Mouse (Mus musculus) layer of hippocampus, adult 9-11 months (tissue): Measurements from ENCODE around the gene Akap13.

Experiments
- DNase-seq: peaks from one replicate; pipeline ENCODE4 v3.0.0; 2022

The Akap13 gene

DNA sequence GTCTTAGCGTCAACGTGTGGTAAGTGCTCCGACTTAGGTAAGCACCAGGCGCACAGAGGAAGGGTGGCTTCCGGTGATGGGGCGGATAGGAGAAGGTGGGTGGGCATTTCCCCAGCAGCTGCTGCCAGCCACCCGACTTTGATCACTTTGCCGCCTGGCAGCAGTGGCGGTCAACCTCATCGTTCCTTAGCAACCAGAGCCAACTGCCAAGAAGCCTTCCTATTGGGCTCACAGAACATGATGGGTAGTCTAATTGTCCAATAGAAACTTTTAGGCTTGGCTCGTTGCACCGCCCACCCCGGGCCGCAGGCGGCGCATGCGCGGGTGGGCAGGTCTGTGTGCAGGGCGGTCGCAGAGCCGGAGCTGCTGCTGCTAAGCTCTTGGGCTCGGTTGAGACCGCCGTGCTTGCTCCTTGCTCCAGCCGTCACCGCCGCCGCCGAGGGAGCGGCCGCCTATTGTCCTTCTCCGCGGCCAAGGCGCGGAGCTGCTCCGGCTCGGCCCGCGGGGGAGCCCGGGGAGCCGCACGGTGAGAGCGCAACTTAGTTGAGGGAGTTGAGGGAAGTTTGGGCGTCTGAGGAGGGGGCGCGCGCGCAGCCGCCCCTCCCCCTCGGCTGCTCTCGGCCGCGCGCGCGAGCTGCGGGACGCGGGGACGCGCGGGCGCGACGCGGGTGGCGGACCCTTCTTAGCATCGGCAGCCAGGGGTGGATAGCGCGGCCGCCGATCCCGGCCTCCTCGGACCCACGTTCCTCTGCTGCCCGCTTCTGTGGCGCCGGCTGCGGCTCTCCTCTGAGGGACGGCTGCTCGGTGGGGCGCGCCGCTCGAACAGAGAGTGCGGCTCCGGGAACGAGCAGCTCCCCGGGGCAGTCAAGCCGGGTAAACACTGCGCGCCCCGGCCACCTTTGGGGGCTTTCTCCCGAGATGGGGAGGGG is at the start of gene Akap13:
Gene Akap13, plus strand, starts transcription at position 312 of the 929 bp plus-strand sequence.
- DNase-seq, result peak; percentile 98

GRCm38 (mm10) chr7:75410641-75411040 is 44.7 kb upstream of the Akap13 start:
- DNase-seq, result no peak

DNA sequence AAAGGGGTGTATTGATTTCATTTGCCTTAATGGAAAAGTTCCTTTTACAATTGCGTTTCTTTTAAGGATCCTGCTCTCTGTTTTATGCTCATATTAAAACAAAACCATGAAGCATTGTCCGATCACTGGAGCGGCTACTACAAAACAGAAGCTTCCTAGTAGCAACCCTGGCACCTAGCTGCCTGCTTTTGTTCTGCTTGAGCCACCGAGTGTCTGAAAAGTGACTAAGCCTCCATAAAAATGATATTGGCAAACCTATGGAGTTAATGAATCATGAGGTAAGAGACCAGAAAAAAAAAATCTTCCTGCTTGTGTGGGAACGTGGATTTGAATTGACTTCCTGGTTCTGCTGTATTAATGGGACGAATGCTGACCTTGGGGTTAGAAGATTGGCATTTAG is 44.1 kb upstream of the Akap13 start:
- DNase-seq, result no peak

DNA sequence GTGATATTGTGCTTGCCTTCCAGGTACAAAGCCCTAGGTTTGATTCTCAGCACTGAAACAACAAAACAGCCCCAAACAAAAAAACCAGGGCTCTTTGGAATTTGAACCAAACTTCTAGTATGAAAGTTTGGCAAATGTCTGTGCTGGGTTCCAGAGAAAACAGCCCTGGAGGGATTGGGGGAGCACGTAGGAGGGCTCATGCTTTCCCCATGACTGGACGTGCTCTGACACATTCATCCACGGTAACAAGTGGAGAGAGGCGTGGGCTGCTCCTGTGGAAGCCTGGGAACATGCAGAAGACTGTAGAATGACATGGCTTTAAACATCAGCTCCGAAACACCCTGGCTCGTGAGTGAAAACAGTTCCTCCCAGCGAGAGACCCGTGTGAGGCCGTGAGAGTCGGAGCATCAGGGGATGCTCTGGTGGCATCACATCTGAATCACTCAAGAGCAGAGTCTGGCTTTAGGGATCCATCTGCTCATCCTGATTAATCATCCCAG is 43.3 kb upstream of the Akap13 start:
- peak; percentile 18 for DNase-seq

GRCm38 (mm10) chr7:75412568-75412967 is 42.8 kb upstream of the Akap13 start:
- no peak for DNase-seq

DNA sequence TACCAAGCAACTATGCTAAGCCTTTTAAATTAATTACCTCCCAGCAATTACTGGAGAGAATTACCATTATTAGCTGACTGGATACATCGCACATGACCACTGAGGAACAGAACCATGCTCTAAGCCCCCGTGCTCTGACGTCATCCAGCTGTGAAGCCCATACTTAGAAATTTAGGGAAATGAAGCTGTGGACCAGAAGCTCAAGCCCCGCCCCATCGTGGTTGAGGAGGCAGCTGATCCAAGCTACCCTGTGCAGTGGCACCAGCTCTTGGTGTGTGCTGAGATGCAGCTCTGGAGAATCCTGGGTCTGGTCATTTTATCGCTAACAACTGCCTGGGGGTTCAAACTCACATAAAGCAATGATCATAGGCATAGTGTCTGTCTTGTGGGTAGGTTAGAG is 41.4 kb upstream of the Akap13 start:
- no peak for DNase-seq

- DNase-seq, result no peak
These were observed 41.0 kb upstream of the Akap13 start for GRCm38 (mm10) chr7:75414316-75414715.

DNA sequence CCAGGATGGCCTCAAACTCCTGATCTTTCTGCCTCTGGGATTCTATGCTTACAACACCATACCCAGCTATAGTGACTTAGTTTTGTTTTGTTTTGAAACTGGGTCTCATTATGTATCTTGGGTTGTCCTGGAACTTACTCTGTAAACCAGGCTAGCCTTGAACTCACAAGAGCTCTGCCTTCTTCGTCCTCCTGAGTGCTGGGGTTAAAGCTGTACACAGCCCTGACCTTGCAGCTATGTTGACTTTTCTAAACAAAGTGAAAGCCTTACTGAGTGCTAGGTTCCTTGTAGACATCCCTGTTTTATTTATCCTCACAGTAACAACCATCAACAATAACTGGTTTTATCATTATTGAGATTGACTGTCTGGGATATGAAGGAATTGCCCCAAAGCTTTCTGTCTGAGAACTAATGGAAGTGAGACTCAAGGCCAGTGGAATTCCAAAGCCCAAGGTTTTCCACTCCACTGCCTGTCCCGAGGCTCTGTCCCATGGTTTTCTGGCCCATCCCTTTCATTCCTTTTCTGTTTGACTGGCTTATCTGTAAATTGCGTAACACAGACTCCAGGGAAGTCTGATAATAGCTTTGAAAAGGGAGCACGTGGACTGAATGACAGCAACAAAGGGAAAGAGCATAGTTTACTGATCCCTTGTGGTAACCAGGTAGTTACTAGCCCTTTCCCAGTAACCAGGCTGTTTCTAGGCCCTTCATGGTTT is 40.0 kb upstream of the Akap13 start:
- no peak for DNase-seq

GRCm38 (mm10) chr7:75415882-75416585 is 39.3 kb upstream of the Akap13 start:
- no peak for DNase-seq

- DNase-seq, result no peak
These were observed 34.4 kb upstream of the Akap13 start for GRCm38 (mm10) chr7:75420927-75421326.

- no peak for DNase-seq
These were observed 31.2 kb upstream of the Akap13 start for GRCm38 (mm10) chr7:75424121-75424520.

DNA sequence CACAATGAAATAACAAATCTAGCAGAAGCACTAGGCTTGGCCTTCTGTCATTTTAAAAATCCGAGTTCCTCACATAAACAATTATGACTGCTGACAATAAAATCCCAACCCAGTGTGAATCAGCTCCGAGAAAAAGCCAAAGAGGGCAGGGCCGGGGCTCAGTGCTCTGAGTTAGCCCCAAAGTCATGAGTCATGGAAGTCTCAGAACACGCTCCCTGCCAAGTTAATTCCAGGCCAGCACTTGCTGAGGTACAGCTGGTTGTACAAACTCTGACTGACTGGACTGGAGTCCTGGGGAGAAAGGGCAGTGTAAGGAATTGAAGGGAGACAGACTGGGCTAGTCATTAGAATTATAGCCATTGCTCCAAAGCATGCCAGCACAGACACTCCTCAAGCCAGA is 28.0 kb upstream of the Akap13 start:
- DNase-seq, result no peak

GRCm38 (mm10) chr7:75428913-75429312 is 26.4 kb upstream of the Akap13 start:
- DNase-seq, result no peak

- no peak for DNase-seq
These were observed 24.8 kb upstream of the Akap13 start for GRCm38 (mm10) chr7:75430550-75430949.

DNA sequence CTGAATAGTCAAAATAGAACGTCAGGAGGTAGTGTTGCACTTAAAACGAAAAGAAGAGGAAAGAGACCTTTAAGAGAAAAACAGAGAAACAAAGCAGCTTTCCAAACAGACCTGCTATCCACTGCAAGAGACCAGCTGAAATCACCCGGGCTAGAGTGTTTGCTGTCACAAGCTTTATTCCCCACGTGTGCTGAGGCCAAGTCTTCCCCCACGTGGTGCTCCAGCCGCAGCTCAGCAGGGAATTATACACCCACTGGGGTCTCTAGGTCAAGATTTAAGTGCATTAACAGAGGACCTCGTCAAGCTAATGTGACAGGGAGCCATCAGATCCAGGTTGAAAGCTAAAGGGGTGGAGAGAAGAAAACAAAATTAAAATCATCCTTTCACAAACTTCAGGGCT is 24.3 kb upstream of the Akap13 start:
- no peak for DNase-seq

- no peak for DNase-seq
These were observed 23.3 kb upstream of the Akap13 start for GRCm38 (mm10) chr7:75432046-75432445.

GRCm38 (mm10) chr7:75436413-75437174 is 18.7 kb upstream of the Akap13 start:
- DNase-seq, result no peak

GRCm38 (mm10) chr7:75439570-75439969 is 15.8 kb upstream of the Akap13 start:
- DNase-seq, result no peak

GRCm38 (mm10) chr7:75440241-75440640 is 15.1 kb upstream of the Akap13 start:
- DNase-seq, result no peak

- no peak for DNase-seq
These were observed 13.4 kb upstream of the Akap13 start for GRCm38 (mm10) chr7:75441947-75442346.

DNA sequence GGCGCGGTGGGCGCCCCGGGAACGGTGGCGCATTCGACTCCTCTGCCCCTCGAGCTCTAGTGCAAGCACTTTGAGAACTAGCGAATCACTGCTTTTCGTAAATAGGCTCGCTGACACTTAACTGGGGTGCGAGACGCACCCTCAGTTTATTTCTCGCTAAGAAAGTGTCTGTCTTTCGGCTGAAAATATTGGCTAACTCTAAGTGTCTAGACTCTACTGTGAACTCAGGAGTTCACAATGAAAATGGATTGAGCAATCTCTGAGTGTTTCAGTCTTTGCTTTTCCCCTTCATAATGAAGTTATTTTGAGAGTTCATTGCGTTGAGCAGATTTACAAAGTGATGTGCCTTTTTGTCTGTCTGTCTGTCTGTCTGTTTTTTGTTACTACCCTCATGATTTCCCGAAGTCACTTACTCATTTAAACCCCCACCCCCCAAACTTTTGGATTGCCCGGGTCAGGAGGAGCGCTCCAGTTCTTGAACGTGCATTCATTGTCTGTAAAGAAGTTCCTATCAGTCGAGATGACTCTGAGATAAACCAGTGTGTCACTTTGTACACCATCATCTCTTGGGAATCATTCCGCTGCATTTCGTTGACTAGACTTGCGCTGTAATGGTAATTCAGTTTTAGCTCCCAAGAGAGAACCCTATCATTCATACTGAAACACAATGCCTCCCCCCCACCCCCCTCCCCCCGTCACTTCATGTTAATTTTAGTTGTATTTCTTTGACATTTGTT is 986 bp downstream of the Akap13 start:
- no peak for DNase-seq

DNA sequence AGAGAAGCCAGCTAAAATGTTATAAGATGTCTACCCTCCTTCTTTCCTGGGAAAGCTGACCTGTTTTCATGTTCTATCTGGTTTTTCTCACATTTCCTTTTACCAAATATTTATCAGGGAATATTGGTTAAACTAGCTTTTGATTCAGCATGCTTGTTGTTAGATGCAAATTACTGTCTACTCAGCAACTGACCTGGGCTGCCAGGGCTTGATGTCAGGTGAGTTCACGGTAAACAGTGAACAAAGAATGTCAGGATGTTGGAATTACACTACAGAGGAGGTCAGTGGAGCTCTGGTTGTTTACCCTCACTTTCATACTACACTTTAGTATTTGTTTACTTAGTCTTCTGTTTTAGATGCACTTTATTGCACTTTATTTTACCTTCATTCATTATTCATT is 5.0 kb downstream of the Akap13 start:
- no peak for DNase-seq
